Mouse (Mus musculus) ovary, postnatal 10 days (tissue): ENCODE data around the gene Ly6g6c.

ENCODE experiments used
- DNase-seq: peaks from one replicate; pipeline ENCODE4 v3.0.0; 2022; ENCODE audit warnings: low spot score

Gene Ly6g6c

DNA sequence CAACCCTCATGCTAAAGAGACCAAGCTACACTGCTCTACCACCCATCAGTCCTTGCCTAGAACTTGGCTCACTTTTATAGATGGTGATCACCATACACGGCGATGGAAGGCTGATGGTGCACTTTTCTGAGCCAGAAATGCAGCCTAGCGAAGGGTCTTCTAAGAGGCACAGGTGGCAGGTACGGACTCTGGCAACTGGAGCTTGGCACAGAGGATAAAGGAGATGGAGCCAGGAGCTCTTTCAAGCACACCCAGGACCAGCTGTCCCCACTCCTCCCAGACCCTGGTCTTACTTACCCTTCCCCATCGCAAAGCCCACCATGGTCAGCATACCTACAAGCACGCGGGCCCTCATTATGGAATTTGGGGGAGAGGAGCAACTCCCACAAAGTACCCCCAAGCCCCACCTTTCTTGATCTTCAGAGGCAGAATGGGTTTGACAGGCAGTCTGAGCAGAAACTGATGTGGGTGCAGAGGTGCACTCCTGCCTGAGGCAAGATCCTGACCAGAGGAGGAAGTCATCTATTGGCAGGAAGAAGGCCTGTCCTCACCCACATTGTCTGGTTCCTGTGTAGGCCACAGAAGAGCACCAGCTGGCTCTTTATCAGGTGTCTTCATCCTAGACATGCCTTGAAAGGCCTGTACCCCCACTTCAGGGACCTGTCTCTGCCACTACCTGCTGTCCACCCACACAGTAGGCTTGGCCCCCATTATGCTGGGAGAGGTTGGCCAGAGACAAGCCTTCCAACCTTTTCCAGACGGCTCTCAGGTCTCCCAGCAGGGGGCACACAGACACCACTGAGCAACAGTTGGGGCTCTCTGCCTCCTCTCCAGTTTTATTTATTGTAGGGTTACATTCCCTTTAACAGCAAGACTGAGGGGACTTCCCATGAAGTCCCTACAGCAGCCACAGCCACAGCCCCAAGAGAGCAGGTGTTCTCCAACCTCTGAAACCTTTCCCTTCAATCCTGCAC, 50.1 kb downstream of the Ly6g6c start, which contains the start of gene Ly6g5b:
Gene Ly6g5b (minus strand): TSS at position 383 of the 974 bp plus-strand sequence.
- DNase-seq: no peak
